Mouse (Mus musculus) layer of hippocampus, postnatal 25 days (tissue): ENCODE measurements at regions not wholly inside any gene's neighbourhood (a gene's known extent, or its start where the extent isn't known, plus 50 kb on each side); places are given as distances from the start of the nearest gene placed in this dataset.

Experiments used
- DNase-seq, 2 experiments: peaks; one replicate each; pipeline ENCODE4 v3.0.0; 2022; ENCODE audit warnings: mixed read lengths in 2 of 2, low spot score in 1 of 2; ENCODE audit errors: extremely low spot score in 1 of 2

DNA sequence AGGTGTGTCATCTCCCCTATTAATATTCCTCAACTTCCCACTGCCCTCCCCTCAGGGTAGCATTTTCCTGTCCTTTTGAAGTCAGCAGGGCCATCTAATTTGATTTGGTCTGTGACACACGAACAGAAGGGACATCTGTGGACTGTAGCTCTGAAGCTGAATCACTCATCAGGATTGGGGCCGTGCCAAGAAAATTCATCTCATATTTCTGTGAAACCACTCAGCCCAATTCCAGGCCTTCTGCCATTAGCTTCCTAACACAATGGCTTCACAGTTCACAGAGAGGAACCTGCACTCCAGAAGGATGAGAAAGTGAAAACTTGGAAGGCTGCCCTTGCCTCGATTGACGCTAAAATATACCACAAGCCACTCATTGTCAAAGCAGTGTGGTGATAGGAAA lies 86.1 kb downstream of the Abhd5 start:
- peak in 1 of 2 experiments; percentile 45 for DNase-seq

DNA sequence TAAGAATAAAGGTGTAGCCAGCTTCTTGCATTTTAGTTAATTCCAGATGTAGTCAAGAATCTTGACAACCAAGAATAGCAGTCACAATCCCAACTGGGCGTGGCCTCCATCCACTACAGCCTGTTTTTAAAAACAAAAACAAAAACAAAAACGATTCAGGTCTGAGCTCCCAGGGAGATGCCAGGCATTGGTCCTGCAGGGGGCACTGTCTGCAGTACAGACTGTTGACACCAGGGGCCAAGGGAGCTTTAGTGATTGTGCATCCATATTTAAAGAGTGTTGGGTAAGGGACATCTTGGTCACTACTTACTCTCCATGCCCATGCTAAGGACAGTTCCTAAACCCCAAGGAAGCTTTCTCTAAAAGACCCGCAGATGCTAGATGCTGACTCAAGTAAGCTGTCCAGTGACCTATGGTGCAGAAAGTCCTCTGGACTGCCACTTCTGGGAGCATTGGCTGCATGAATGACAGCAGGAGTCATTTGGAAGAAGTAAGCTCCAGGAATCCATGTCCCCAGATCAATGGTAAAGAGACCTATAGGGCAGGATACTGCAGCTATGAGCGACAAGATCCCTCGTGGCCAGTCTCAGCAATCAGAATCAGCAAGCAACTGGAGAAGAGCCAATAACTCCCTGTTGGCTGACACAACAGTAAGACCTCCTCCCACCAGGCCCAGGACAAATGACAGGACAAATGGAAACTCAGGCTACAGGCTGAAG lies 95.1 kb downstream of the Abhd5 start:
- DNase-seq: no peak

DNA sequence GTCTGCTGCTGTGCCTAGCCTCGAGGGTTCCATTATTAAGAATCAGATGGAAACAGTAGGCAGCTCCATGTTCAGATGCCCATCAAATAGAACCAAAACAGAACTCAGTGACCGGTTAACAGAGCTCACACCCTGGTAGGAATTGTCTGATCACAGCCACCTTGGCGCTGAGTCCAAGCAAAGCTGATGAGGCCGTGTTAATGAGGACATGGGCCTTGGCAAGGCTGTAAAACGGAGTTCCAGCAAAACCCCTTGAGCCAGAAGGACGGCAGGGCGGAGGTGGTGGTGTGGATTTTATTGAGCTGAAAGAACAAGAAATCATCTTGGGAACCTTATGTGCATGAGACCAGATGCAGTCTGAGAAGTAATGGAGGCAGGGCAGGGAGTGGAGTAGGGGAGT lies 96.2 kb downstream of the Abhd5 start:
- DNase-seq: no peak

DNA sequence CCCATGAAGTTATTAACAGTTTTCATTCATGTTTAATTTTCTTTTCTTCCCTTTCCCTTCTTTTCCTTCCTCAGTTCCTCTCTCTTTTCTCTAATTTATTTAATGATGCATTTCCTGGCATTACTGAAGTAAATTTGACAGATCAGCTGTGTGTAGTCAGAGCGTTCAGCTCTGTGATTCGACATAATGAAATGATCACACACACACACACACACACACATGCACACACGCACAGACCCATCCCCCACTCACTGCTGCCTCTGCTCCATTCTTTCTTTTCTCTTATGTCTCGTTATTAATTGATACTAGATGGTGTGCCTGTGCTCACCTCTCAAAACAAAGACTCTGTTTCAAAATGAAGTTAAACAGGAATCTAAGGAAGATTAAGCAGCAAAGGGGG lies 96.9 kb downstream of the Abhd5 start:
- DNase-seq: no peak

DNA sequence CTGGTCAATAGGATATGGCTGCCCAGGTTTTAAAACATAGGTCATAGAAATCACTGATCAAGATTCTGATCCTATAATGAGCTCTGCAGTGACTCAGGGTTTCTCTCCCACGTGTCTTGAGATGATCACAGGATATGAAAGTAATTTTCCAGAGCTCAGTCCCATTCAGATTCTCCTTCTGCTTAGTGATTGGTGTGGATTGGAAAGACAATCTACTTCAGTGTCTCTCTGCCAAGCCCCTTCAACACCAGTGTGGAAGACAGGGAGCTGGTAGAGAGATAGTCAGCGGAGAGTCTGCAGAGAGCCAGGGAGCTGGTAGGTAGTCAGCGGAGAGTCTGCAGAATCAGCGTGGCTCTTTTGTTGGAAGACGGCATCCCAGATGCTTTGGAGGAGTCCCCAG lies 99.1 kb downstream of the Abhd5 start:
- DNase-seq: no peak

DNA sequence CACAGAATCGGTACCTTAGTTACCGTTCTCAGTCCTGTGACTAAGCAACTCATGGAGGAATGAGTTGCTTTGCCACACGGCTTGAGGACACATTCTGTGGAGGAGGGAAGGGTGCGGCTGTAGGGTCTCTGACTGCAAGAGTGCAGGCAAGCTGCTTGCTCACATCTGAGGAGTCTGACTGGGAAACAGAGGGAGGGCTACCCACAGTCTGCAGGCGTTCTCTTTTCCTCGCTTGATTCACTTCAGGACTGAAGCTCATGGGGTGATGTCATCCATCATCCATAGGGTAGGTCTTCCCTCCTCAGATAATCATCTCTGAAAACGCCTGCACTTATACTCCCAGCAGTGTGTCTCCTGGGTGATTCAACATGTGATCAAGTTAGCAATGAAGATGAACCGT lies 103.9 kb downstream of the Abhd5 start:
- no peak for DNase-seq

DNA sequence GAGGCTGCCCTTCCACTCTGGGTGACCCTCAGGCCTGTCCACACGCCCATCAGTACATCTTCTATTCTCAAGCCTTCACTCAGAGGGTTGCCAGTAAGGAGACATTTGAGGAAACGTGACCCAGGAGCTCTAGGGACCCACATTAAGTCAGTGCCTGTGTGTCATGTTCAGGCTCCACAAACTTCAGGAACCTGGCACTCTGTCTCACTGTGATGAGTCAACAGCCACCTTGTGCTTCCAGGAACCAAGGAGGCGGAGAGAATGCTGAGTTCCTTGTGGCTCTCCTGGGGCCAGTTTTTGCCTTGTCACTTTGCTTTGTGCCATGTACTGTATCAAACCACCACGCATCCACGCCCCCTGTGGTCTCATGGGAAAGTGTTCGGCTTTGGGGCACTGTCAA lies 104.4 kb downstream of the Abhd5 start:
- DNase-seq: no peak

DNA sequence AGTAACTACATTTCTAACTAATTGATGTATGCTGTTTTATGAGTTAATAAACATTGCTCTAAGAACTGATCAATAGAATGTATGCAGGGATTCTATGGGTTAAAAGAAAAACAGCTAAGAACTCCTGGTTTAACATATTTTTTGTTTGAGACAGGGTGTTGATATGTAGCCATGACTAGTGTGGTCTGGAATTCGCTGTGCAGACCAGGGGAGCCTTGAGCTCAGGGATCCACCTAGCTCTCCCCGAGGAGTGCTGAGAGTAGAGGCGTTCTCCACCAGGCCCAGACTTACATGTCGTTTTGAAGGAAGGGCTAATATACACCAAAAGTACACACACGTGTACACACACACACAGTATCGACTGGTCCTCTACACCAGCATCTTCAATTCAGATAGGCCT lies 108.1 kb downstream of the Abhd5 start:
- DNase-seq: no peak

DNA sequence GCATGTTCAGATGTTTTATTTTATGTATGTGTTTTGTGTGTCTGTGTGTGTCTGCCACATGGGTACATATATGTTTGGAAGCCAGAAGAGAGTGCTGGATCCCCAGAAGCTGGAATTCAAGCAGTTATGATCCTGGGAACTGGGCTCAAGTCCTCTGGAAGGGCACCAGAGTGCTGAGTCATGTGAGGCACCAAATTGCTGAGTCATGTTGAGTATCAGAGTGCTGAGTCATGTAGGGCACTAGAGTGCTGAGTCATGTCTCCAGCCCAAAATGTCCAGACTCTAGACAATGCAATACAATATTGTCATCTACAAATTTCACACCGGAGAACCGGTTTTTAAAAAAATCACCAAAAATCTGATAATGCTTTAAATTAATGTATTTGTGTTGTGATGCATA lies 120.1 kb downstream of the Abhd5 start:
- DNase-seq: no peak

DNA sequence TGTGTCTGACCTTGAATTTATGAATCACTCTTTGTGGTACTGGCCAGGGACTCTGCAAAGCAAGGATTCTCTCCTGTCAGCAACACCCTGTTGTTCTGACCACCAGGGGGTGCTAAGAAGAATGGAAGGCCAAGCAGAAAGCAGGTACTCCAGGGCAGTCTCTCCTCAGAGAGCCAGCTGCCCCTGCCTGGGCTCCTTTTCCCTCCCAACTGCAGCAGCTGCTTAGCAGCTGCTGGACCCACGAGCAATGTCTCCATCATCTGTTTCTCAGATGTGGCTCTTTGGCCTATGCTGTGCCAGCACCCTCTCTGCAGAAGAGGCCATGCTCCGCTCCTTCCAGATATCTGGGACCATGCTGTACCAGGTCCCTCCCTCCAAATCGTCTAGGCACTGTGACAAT lies 124.9 kb downstream of the Abhd5 start:
- DNase-seq: peak in 1 of 2 experiments; percentile 57

DNA sequence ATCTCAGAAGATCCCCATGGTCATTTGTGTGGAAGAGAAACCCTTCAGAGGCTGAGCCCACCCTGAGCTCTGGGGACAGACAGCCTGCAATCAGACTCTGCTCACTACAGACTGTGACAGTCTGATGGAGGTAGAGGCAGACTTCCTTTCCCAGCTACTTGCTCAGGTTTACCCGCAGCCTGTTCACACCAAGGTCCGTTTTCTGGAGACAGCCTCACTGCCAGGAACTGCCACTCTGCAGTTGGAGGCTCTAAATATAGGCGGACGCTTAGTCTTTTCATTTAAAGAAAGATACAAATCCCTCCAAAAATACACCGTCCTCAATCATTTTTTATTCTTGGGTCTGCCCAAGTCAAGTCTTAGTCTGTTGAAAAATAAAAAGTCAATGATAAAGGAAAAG lies 135.6 kb downstream of the Abhd5 start:
- DNase-seq: no peak

DNA sequence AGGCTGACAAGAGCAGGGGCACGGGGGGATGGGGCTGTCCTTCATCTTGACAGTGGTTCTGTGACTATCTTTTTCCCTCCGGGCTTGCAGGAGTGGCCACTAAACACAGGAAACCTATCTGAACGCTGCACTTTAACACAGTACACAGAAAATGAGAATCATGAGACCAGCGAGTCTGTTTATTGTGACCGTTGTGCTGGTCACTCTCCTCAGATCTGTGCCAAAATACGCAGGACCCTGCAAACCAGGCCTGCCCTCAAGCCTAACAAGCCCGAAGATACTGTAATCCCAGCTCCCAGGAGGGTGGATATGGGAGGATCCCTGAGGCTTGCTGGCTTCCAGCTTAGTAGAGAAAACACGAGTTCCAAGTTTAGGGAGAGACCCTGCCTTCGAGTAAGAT lies 143.3 kb downstream of the Abhd5 start:
- DNase-seq: no peak

DNA sequence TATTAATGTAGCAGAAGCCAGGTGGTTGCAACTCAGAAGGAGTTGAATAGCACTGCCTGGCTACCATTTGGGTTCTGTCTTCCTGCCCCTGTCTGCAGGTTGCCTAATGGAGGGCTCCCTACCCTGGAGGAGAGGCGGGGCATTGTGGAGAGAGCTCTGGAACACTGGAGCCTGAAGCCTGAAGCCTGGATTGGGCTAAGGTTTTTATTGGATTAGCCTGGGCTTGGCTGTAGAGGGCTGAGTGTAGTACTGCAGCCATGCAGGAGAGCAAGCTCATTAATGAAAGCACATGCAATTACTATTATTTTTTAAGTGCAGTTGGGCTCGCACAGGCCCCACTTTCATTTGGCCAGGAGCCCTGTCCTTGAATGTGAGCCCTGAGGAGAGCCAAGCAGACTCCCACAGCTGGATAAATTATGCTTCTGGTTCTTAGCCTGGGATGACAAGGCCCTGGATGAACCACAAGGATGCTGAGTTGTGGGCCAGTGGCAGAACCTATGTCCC lies 145.1 kb downstream of the Abhd5 start:
- no peak for DNase-seq

DNA sequence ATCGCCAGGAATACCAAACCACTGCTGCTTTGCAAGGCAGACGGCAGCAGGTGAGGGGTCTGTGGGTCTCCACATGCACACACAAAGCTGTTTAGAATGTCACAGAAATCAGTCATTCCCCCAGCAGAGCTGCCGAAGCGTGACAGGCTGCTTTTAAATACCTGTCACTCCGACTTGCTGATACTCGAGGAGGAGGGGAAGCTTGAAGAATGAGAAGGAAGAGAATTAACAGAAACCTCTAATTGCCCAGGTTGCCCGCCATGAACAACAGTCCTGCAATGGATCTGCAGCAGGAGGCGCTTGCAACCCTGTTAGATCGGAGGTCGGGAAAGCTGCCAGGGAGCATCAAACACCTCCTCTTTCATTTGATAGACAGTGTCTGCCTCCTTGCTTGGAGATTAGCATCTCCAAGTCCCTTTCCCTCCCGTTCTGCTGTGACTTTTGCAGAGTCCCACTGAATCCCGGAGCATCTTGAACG lies 150.5 kb downstream of the Abhd5 start:
- peak in 1 of 2 experiments; percentile 40 for DNase-seq

DNA sequence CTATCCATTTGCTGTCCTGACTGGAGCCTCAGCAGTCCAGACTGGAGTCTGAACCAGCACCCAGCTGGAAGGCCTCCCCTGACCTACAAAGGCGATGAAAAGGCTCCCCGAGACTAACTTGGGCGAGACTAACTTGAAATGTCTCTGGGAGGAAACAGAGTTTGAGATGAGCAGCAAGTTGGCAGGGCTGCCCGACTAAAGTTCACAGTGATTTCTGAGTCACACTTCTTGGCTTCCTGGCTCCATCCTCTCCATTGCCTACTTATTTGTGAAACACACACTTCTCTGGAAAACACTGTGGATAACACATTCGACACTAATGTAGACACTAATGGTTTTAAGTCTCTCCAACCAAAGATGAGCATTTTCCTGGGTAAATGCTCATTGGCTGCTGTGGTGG lies 170.2 kb downstream of the Abhd5 start:
- DNase-seq: no peak

DNA sequence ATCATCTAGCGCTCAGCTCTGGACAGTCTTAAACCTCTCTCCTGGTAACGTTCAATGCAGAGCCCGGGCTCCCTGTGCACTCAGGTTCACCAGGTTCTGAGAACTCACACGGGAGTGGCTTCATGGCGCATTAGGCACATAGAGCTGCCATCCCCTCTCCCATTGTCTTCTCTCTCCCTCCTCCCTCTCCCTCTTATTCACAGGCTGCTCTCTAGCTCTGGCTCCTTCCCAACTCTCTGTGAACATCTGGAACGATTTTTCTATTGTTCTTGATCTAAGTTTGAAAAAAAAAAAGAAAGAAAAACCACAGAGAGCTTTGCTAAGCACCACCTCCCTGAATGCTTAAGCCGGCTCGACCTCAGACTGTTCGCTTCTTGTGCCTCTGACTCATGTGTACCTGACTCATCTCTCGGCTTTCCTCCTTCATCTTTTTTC lies 174.2 kb downstream of the Abhd5 start:
- no peak for DNase-seq

DNA sequence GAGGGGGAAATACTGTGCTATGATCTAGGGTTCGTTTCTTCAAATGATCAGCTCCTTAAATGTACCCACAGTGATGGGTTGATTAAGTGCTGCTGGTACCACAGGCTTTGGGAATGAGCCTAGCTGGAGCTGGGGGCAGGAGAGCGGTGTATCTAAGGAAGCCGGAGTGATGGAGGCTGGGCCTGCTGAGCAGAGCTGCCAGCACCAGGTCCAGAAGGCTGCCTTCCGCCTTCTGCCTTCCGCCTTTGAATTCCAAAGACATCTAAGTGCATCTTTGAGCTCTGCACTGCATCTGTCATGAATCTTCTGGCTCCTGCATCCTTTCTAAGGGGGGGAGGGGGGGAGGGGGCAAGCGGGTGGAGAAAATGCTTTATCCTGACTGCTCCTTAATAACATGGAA lies 176.9 kb downstream of the Abhd5 start:
- no peak for DNase-seq

DNA sequence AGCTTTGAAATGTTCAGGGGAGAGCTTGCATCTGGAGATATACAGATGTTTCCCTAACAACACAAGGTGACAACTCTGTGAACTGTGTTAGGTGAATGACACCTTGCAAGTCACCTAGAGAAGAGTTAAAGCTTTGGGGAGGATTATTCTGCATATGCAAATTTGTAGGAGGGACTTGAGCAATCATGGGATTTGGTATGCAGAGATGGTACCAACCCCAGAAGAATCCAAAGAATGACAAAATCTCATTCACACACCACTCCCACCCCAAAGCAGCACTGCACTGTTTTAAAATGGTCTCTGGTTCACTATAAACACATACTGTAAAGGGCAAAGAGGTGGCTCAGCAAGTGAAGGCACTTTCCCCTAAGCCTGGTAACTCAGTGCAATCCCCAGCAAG lies 178.3 kb downstream of the Abhd5 start:
- DNase-seq: no peak

DNA sequence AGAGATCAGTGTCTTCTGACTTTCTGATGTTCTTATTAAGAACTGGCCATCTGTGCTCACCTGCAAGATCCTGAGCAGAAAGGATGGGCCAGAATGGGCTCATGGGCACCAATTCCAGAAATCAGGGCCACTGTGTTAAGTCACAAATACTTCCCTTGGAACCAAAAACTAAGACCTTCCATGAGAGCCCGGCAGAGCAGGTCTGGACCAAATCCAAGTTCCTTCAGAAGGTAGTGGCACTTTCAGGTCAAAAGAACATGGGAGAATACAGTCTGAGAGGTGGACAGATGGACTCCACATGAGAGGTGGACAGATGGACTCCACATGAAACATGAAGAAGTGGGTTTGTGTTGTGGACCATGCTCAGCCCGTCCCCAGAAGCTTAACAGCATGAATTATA lies 180.4 kb downstream of the Abhd5 start:
- DNase-seq: no peak

DNA sequence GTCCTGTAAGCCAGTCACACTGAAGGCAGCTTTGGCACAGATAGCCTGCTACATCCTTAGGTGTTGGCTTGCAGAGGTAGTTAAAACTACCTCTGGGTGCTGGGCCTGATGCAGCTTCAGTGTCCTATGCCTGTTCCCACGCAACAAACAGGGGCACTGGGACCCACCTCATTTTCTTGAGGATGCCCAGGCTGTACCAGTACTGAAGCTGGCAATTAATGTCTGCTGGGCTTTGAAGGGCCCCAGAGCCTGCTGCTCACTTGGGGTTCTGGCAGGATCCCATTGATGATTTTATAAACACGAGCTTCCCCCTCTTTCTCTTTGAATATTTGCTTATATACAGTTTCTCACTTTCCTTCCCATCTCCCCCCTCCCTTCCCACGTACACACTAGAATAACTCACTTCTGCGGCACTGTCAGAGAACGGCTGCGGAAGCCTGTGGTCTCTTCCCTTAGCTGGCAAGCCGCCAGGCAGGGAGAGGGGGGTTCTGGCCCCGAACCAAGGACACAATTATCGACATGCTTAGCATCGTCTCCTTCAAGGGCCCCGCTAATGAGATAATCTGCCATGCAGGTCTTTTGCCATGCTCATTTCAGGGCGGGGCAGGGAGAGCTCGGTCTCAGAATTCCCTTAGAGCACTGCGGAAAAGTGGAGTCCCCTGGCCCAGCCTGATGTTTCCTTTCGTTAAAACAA lies 182.9 kb downstream of the Abhd5 start:
- DNase-seq: peak; percentile 17 to 35

DNA sequence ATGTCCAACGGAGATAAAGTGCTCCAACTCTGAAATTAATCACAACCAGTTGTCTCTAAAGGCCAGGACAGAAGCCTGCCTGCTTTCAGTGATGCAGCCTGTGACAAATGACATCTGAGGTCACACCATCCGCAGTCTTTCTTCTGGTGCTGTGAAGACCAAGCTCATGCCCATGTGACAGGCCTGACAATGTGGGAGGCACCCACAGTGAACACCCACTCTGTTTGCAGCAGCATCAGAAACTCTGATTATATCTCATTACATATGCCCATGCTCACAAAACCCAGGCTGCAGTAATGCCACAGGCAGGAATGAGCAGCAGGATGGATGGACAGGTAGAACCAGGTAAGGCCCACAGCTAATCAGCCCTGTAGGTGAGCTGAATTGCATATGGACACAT lies 183.6 kb downstream of the Abhd5 start:
- DNase-seq: no peak

DNA sequence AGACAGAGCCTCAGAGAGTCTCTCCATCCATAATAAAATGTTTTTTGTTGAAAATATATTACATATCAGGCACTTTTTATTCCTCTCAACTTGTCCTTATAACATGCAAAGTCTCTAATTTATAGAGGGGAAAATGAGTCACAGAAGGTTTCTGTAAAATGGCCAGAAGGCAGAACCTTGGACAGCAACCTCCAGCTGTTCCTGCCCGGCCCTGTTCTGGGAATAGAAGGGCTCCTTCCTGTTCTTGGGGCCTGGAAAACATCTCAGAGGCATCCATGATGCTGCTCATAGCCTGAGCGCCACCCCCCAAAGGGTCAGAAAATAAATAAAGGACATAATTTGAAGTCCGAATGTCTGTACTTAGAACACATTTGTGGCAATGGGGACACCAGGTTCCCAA lies 188.7 kb downstream of the Abhd5 start:
- no peak for DNase-seq
